Mouse (Mus musculus) T-helper 2 cell (primary cell): ENCODE data around the gene Wdr54.

ENCODE experiments used
- in situ Hi-C: fragments of 300-600 bp; cut with MboI, MseI; formaldehyde crosslinking; loops from one replicate; pipeline ENCODE4 v1.15.1; 2025; ENCODE audit warnings: high pct_unique_total_duplicates

Gene Wdr54

DNA sequence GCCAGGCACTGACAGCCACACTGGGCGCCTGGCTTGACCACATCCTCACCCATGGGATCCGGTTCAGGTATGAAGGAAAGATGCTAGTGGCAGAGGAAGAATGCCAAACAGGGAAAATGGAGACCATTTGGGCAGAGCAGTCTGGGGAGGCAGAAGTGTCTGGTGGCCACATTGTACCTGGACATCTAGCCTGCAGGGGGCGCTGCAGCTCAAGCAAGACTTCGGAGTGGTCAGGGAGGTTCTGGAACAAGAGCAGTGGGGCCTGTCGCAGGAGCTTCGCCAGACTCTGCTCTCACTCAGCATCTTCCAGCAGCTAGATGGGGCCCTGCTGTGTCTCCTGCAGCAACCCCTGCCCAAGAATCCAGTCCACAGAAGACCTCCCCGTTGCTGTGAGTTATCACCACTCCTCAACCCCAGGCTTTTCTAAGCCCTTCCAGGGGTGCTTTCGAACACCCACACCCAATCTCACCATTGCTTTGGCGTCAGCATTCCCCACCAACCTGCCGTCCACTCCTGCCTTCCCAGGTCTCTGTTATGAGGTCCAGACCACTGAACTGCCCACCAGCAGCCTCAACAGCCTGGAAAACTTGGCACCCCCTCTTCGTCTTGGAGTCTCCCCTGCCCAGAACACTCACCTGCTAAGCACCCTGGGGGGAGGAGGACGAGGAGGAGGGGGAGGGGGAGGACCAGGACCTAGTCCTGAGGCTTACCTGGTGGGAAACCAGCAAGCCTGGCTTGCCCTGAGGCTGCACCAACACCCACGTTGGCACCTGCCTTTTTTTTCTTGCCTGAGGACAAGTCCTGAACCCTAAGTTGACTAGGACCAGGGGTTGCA lies 48.4 kb downstream of the Wdr54 start:
- in situ Hi-C loops, result no loop called here

DNA sequence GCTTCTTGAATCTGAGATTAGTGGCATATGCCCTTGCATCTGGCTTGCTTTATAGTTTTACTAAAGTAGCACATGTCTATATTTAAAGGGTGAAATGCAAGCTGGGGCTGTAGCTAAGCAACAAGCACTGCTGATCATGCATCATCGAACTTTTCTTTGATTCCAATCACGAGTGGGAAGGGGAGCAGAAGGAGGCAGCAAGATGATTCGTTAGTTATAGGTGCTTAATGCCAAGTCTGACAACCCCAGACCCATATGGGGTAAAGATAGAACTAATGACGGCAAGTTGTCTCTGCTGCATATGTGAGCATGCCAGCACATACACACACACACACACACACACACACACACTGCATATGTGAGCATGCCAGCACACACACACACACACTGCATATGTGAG lies 52.0 kb downstream of the Wdr54 start:
- in situ Hi-C loops, result loop anchor here (5.0 kb wide), 1 partner anchor 53 kb away; the partner anchor contains the start of genes 1700003E16Rik and Wdr54

DNA sequence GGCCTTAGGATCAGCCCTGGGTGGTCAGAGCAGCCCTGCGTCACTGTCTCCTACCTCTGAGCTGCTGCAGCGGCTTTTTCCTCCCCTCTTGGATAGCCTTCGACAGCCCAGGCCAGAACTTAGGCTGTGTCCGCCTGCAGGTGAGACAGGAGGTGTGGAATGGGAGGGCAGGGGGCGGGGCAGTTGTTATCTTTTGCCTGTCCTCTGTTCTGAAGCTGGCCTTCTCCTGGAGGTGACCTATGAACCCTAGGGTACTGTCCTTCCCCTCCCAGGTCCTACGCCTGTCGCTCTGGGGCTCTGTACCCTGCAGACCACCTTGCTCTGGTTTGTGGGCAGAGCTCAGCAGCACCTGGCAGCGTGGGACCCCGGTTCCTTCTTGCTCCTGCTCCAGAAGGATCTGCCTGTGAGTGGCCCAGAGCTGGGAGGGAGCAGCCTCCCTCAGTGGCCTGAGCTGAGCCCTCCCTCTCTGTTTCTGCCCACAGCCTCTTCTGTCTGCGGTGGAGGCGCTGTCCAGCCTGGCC lies 53.0 kb downstream of the Wdr54 start:
- in situ Hi-C loops, result loop anchor here (5.0 kb wide), 1 partner anchor 54 kb away; the partner anchor contains the start of genes 1700003E16Rik and Wdr54

DNA sequence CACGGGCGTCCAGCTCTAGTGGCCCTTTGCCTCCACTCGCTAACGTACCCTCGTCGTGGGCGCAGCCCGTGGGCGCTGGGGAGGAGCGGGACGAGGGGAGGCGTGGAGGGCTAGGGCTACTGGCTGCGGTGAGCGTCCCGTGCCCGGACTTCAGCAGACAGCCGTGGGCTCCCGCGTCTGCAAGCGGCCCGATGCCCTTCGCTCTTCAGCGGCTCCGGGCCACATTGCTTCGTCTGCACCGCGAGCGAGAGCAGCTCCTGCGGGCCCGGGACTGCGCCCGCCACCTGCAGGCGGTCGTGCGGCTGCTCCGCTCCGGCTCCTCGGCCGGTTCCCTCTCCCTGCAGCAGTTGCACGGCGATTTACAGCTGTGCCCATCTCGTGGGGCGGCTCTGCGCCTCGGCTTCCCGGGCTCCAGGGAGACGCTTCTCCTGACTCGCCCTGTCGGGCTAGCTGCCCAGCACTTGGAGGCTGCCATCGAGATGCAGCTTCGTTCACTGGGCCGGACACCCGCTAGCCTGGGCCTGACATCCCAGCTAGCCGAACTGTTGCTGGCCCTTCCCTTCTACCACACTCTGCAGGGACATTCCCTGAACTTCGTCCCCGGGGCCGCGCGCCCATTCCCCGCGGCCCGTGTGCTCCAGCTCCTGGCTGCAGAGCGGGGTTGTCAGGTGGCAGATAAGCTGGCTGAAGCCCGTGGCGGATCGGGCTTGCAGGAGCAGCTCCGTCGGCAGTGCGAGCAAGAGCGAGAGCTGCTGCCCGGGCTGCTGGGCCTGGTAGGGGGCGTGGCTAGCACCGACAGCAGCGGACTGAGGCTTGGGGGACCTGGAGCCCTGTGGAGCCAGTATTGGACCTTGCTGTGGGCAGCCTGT lies 54.3 kb downstream of the Wdr54 start:
- in situ Hi-C loops, result loop anchor here (5.0 kb wide), 1 partner anchor 55 kb away; the partner anchor contains the start of genes 1700003E16Rik and Wdr54

DNA sequence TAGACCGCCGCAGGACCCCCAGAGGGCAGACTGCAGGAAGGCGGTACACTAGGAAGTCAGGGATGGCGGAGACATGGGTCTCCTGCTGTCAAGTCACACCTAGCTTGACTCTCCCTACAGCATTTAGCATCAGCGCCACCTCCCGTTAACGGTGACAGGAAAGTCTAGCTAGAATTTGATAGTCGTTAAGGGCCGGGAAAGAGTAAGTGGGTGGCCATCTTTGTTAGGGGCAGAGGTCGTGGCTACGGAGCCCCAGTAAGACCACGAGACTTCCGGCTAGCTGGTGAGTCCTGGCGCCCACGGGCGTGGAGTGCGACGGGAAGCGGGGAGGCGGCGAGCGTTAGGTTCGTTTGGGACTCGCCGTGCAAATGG lies 54.9 kb downstream of the Wdr54 start, which contains the start of the genes Ccdc142 and Gm42688:
Gene Ccdc142 (plus strand): TSS at position 286 of the 372 bp plus-strand sequence.
Gene Gm42688 (plus strand): TSS at position 302 of the 372 bp plus-strand sequence.
- in situ Hi-C loops, result loop anchor here (5.0 kb wide), 1 partner anchor 56 kb away; the partner anchor contains the start of genes 1700003E16Rik and Wdr54
